Mouse (Mus musculus): ENCODE results near the gene Lrrc8a. TPM values are rescaled to one million over a fixed set of nuclear protein-coding genes. Genes with fewer than 3 reads are reported as not detected.

The Lrrc8a gene
- polyA plus RNA-seq, 1 experiment from 2014 or later = 46.9 TPM

DNA sequence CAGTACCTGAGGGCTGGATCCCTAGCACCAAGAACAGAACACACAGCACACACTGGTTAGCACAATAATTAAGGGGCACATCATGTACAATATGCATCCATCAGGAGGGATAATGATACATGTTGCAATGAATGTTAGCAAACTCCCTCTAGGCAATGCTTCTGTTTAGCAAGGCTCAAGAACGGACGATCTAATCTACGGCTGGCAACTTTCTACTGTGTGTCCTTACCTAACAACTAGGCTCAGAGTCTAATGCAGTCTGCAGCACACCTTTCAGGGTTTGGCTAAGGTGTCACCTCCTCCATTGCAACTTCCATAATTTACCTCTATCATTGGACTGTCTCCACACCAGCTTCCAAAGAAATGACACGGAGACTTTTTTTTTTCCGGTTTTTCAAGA lies 21.2 kb upstream of the Lrrc8a start:
- no peaks in the 10 kb centered on the region for H3K9me3 ChIP-seq (replicated peaks; ENCODE audit: control insufficient read depth, low read length)
- H3K4me3 ChIP-seq (ENCODE audit: low read depth, low read length) = no peak overlapping the region
- no peak overlapping the region for H3K27ac ChIP-seq (ENCODE audit: low read depth, low read length)
- no peak overlapping the region for H3K9ac ChIP-seq (ENCODE audit: low read depth, low read length)
- no peaks in the 10 kb centered on the region for H3K27me3 ChIP-seq (ENCODE audit: control insufficient read depth, insufficient read depth, low read length)
- 92% methylated on average over 5 of the region's 5 CpGs for WGBS (ENCODE audit: insufficient replicate concordance)
- no peak overlapping the region for H3K4me2 ChIP-seq
- no peak for ATAC-seq (replicated peaks; ENCODE audit: insufficient number of reproducible peaks, low FRiP score, low TSS enrichment)
- H3K36me3 ChIP-seq (ENCODE audit: control insufficient read depth, insufficient read depth, low read length) = no peaks in the 10 kb centered on the region
- no peaks in the 10 kb centered on the region for H3K4me1 ChIP-seq (ENCODE audit: control insufficient read depth, insufficient read depth, low read length)

- Histone ChIP-seq H3K9me3 (replicated peaks; ENCODE audit: control insufficient read depth, low read length) (0 out of 2 replicates have a peak, but pooled peaks cover 2% of the 10 kb centered on the region), H3K4me1 (ENCODE audit: control insufficient read depth, insufficient read depth, low read length) (peaks cover 22% of the 10 kb centered on the region), H3K27ac (ENCODE audit: low read depth, low read length) (no peak overlapping the region), H3K36me3 (ENCODE audit: control insufficient read depth, insufficient read depth, low read length) (no peaks in the 10 kb centered on the region; the same call in 1 of the 2 replicates), H3K4me3 (ENCODE audit: low read depth, low read length) (no peak overlapping the region), H3K9ac (ENCODE audit: low read depth, low read length) (no peak overlapping the region), H3K27me3 (ENCODE audit: control insufficient read depth, insufficient read depth, low read length) (no peaks in the 10 kb centered on the region), H3K4me2 (no peak overlapping the region)
- no peak for ATAC-seq (replicated peaks; ENCODE audit: insufficient number of reproducible peaks, low FRiP score, low TSS enrichment)
- 73% methylated on average over 5 of the region's 5 CpGs for WGBS (ENCODE audit: insufficient replicate concordance)
Observed at GRCm38 (mm10) chr2:30235593-30235992, 1.9 kb upstream of the Lrrc8a start.

DNA sequence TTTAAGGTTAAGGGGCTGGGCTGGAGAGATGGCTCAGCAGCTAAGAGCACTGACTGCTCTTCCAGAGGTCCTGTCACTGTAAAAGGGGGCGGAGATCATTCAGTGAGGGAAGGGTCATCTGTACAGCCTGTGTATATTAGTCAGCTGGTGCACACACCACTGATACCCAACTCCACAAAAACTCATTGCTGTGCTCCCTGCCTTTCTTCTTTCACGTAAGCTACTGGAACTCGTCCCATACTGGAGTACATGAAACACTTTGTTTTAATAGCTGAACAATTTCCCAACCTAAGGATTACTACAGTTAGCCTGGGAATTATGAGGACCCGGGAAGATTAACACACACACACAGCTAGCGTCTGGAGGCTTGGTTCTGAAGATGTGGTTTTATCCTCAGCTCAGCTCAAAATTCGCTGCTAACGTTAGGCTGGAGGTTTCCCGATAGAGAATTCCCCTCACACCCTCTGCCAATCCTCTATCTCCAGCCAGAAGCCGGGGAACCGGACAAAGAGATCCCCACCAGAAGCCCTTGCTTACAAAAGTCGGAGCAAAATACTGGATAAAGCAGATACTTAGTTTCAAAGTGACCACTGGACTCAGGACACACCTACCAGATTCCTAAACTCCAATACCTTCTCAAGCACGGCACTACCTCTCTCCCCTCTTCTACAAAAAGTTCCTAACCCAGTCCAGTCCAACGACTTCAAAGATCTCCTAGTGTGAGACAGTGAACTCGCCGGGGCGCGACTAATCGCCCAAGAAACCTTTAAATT lies 903 bp upstream of the Lrrc8a start:
- peak overlapping the region; percentile 92 for H3K27ac ChIP-seq (ENCODE audit: low read depth, low read length)
- peak overlapping the region; percentile 97 for H3K4me2 ChIP-seq
- no peak for ATAC-seq (replicated peaks; ENCODE audit: insufficient number of reproducible peaks, low FRiP score, low TSS enrichment)
- peaks cover 10% of the 10 kb centered on the region for H3K36me3 ChIP-seq (ENCODE audit: control insufficient read depth, insufficient read depth, low read length)
- peak overlapping the region; percentile 94 for H3K9ac ChIP-seq (ENCODE audit: low read depth, low read length)
- WGBS (ENCODE audit: insufficient replicate concordance) = 4% methylated on average over 18 of the region's 18 CpGs
- H3K4me1 ChIP-seq (ENCODE audit: control insufficient read depth, insufficient read depth, low read length) = peaks cover 30% of the 10 kb centered on the region
- H3K4me3 ChIP-seq (ENCODE audit: low read depth, low read length) = peak overlapping the region; percentile 95
- no peaks in the 10 kb centered on the region for H3K27me3 ChIP-seq (ENCODE audit: control insufficient read depth, insufficient read depth, low read length)
- H3K9me3 ChIP-seq (replicated peaks; ENCODE audit: control insufficient read depth, low read length) = no peaks in the 10 kb centered on the region

DNA sequence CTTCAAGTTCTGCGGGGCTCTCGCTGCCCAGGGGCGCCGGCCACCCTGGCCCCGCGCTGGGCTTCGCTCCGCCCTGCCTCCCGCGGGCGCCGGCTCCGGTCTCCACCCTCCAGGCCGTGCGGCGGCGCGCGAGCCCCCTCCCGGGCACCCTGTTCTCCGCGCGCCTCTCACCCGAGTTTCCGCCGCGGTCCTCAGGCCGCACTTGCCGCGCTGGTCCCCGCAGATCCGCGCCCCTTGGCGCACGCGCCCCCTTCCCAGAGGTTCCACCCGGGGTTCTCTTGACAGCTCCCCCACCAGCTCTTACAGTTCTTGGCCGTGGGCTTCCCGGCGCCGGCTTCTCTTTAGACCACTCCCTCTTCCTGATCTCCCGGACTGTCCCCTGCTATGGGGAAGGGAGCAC lies 366 bp downstream of the Lrrc8a start:
- peak; percentile 84 for ATAC-seq (replicated peaks; ENCODE audit: insufficient number of reproducible peaks, low FRiP score, low TSS enrichment)
- Histone ChIP-seq H3K9me3 (replicated peaks; ENCODE audit: control insufficient read depth, low read length) (no peaks in the 10 kb centered on the region), H3K36me3 (ENCODE audit: control insufficient read depth, insufficient read depth, low read length) (peaks cover 12% of the 10 kb centered on the region), H3K4me1 (ENCODE audit: control insufficient read depth, insufficient read depth, low read length) (peaks cover 38% of the 10 kb centered on the region), H3K27me3 (ENCODE audit: control insufficient read depth, insufficient read depth, low read length) (no peaks in the 10 kb centered on the region), H3K4me3 (ENCODE audit: low read depth, low read length) (peak overlapping the region; percentile 95), H3K27ac (ENCODE audit: low read depth, low read length) (peak overlapping the region; percentile 92), H3K4me2 (peak overlapping the region; percentile 97), H3K9ac (ENCODE audit: low read depth, low read length) (peak overlapping the region; percentile 94)
- WGBS (ENCODE audit: insufficient replicate concordance) = under 1% methylated on average over 38 of the region's 42 CpGs

DNA sequence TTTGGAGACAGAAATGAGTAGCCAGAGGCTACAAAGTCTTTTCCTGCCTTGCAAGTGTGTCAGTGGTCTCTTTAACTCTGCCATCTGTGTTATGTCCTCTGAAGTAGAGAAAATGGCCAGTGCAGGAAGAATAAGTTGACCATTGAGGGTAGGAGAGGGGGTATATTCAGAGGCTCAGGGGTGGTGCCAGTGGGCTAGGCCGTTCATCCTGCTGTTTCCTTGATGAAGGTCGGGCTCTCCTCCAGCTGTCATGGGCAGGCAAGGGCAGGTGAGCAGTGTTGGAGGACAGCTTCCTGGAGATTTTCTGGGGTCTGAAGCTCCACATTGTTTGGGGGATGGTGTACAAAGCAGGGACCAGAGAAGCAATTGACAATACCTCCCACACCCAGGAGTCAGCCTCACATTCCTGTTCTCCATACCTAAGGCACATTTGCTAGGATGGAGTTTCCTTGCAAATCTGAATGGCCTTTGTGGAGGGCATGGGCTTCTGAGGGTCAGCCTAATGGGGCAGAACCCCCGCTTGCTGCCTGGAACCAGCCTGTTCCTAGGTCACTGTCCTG lies 1.5 kb downstream of the Lrrc8a start:
- Histone ChIP-seq H3K9me3 (replicated peaks; ENCODE audit: control insufficient read depth, low read length) (no peaks in the 10 kb centered on the region), H3K4me2 (peak overlapping the region; percentile 97), H3K4me1 (ENCODE audit: control insufficient read depth, insufficient read depth, low read length) (peaks cover 38% of the 10 kb centered on the region), H3K27ac (ENCODE audit: low read depth, low read length) (peak overlapping the region; percentile 18), H3K4me3 (ENCODE audit: low read depth, low read length) (peak overlapping the region; percentile 95), H3K9ac (ENCODE audit: low read depth, low read length) (peak overlapping the region; percentile 94), H3K36me3 (ENCODE audit: control insufficient read depth, insufficient read depth, low read length) (peaks cover 12% of the 10 kb centered on the region), H3K27me3 (ENCODE audit: control insufficient read depth, insufficient read depth, low read length) (no peaks in the 10 kb centered on the region)
- ATAC-seq (replicated peaks; ENCODE audit: insufficient number of reproducible peaks, low FRiP score, low TSS enrichment) = no peak
- 61% methylated on average over 3 of the region's 3 CpGs for WGBS (ENCODE audit: insufficient replicate concordance)

- peak overlapping the region; percentile 97 for H3K4me2 ChIP-seq
- H3K27me3 ChIP-seq (ENCODE audit: control insufficient read depth, insufficient read depth, low read length) = no peaks in the 10 kb centered on the region
- H3K4me3 ChIP-seq (ENCODE audit: low read depth, low read length) = 0 out of 2 replicates have a peak overlapping the region, but pooled peaks have one; percentile 95
- 48% methylated on average over 4 of the region's 4 CpGs for WGBS (ENCODE audit: insufficient replicate concordance)
- H3K27ac ChIP-seq (ENCODE audit: low read depth, low read length) = peak overlapping the region; percentile 16
- no peak for ATAC-seq (replicated peaks; ENCODE audit: insufficient number of reproducible peaks, low FRiP score, low TSS enrichment)
- peak overlapping the region; percentile 34 for H3K9ac ChIP-seq (ENCODE audit: low read depth, low read length)
- H3K9me3 ChIP-seq (replicated peaks; ENCODE audit: control insufficient read depth, low read length) = no peaks in the 10 kb centered on the region
- H3K4me1 ChIP-seq (ENCODE audit: control insufficient read depth, insufficient read depth, low read length) = peaks cover 38% of the 10 kb centered on the region
- peaks cover 12% of the 10 kb centered on the region for H3K36me3 ChIP-seq (ENCODE audit: control insufficient read depth, insufficient read depth, low read length)
Observed at GRCm38 (mm10) chr2:30239777-30240176, 2.3 kb downstream of the Lrrc8a start.

DNA sequence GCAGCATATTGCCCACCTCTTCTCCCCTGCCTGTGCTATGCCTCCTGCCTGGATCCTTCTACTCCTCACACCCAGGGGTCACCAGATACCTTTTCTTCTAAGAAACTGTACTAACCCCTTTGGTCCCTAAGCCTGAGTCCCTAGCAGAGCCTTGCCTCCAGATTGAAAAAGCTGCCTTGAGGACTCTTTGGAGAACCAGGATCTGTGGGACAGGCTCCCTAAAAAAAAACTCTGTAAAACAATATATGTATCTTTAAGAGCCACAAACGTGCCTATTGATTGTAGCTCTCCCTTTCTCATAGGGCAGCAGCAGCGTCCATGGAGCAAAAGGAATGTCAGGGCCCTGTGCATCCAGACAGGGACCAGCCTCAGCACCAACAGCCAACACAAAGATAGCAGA lies 2.8 kb downstream of the Lrrc8a start, which contains the start of gene Gm28035:
Gm28035 (plus strand) TSS at position 301 of the 400 bp plus-strand sequence.
- WGBS (ENCODE audit: insufficient replicate concordance) = 59% methylated on average over 2 of the region's 2 CpGs
- Histone ChIP-seq H3K4me3 (ENCODE audit: low read depth, low read length) (peak within 1 kb of the TSS; percentile 95; the same call in 1 of the 2 replicates), H3K27me3 (ENCODE audit: control insufficient read depth, insufficient read depth, low read length) (no peaks in the 10 kb centered on the region), H3K4me2 (peak within 1 kb of the TSS; percentile 97), H3K9me3 (replicated peaks; ENCODE audit: control insufficient read depth, low read length) (no peaks in the 10 kb centered on the region), H3K9ac (ENCODE audit: low read depth, low read length) (peak within 1 kb of the TSS; percentile 94), H3K27ac (ENCODE audit: low read depth, low read length) (peak within 1 kb of the TSS; percentile 16), H3K36me3 (ENCODE audit: control insufficient read depth, insufficient read depth, low read length) (peaks cover 12% of the 10 kb centered on the region), H3K4me1 (ENCODE audit: control insufficient read depth, insufficient read depth, low read length) (peaks cover 38% of the 10 kb centered on the region)
- ATAC-seq (replicated peaks; ENCODE audit: insufficient number of reproducible peaks, low FRiP score, low TSS enrichment) = no peak

- 51% methylated on average over 4 of the region's 4 CpGs for WGBS (ENCODE audit: insufficient replicate concordance)
- peaks cover 36% of the 10 kb centered on the region for H3K4me1 ChIP-seq (ENCODE audit: control insufficient read depth, insufficient read depth, low read length)
- no peaks in the 10 kb centered on the region for H3K9me3 ChIP-seq (replicated peaks; ENCODE audit: control insufficient read depth, low read length)
- no peak overlapping the region; the same call in 1 of the 2 replicates for H3K4me2 ChIP-seq
- no peak for ATAC-seq (replicated peaks; ENCODE audit: insufficient number of reproducible peaks, low FRiP score, low TSS enrichment)
- peak overlapping the region; percentile 54 for H3K27ac ChIP-seq (ENCODE audit: low read depth, low read length)
- no peaks in the 10 kb centered on the region for H3K27me3 ChIP-seq (ENCODE audit: control insufficient read depth, insufficient read depth, low read length)
- peaks cover 14% of the 10 kb centered on the region for H3K36me3 ChIP-seq (ENCODE audit: control insufficient read depth, insufficient read depth, low read length)
- H3K4me3 ChIP-seq (ENCODE audit: low read depth, low read length) = no peak overlapping the region
- no peak overlapping the region; the same call in 1 of the 2 replicates for H3K9ac ChIP-seq (ENCODE audit: low read depth, low read length)
Observed at GRCm38 (mm10) chr2:30242509-30242908, 5.0 kb downstream of the Lrrc8a start.
